ENCODE assay signal across 7 mouse cellular contexts in genomic region chr9:31253311-31253734, GRCm38 (mm10). TPM values are rescaled to one million over a fixed set of nuclear protein-coding genes. Genes with fewer than 3 reads are reported as not detected.
A peak's percentile ranks its signal among the peaks of the same experiment; 100 is the strongest.
DNase-seq lines count a peak whose midpoint lies in the region; ATAC-seq and TF ChIP-seq lines count a peak whose summit lies in the region.

No protein-coding gene starts in this region.

- DNase-seq in adrenal gland, postnatal 10 days, result peak; percentile 46
- peak; percentile 78 to 90 for DNase-seq in heart, adult 9 months (ENCODE audit: low spot score in 2 of 2)
- peak; percentile 69 for DNase-seq in kidney, postnatal 0 days (ENCODE audit: low spot score)
- no peak for DNase-seq in cerebellum, adult 11 months
- DNase-seq in cerebellum, postnatal 14 days, result no peak

- no peak for TF ChIP-seq POLR2A in ES-Bruce4 (IDR thresholded peaks at IDR 0.05; ENCODE audit: insufficient read depth, low read length)

- peak overlapping the region; percentile 29 for H3K4me3 ChIP-seq in ES-Bruce4 (ENCODE audit: low read depth, low read length)
- no peak overlapping the region; the same call in 1 of the 2 replicates for H3K4me3 ChIP-seq in kidney, postnatal 0 days (replicated peaks; ENCODE audit: low read depth, low read length)
- peak overlapping the region; percentile 72 for H3K4me3 ChIP-seq in megakaryocyte, embryonic 14.5 days (replicated peaks)

- no peak for TF ChIP-seq CTCF in ES-Bruce4 (IDR thresholded peaks at IDR 0.05; ENCODE audit: low read depth, low read length)
- TF ChIP-seq CTCF in kidney, postnatal 0 days (IDR thresholded peaks at IDR 0.05; ENCODE audit: low read depth), result no peak

- H3K27me3 ChIP-seq in ES-Bruce4 (ENCODE audit: control insufficient read depth, insufficient read depth, low read length, poor library complexity, severe bottlenecking), result no peaks in the 10 kb centered on the region
- no peaks in the 10 kb centered on the region for H3K27me3 ChIP-seq in kidney, postnatal 0 days (ENCODE audit: insufficient read depth, low read length)
- peaks cover 8% of the 10 kb centered on the region for H3K27me3 ChIP-seq in megakaryocyte, embryonic 14.5 days (replicated peaks)

- no peak for ATAC-seq in kidney, postnatal 0 days (replicated peaks; ENCODE audit: low FRiP score, low read depth)

- 0 out of 2 replicates have a peak, but pooled peaks have one; percentile 36 for TF ChIP-seq EP300 in ES-Bruce4 (IDR thresholded peaks at IDR 0.05; ENCODE audit: insufficient read depth, low read depth, low read length)

- peak overlapping the region; percentile 37 for H3K4me2 ChIP-seq in kidney, postnatal 0 days (ENCODE audit: low read length)

- no peaks in the 10 kb centered on the region for H3K36me3 ChIP-seq in ES-Bruce4 (ENCODE audit: control insufficient read depth, insufficient read depth, low read length, poor library complexity, severe bottlenecking)
- no peaks in the 10 kb centered on the region for H3K36me3 ChIP-seq in kidney, postnatal 0 days (ENCODE audit: insufficient read depth, low read length)
- no peaks in the 10 kb centered on the region for H3K36me3 ChIP-seq in megakaryocyte, embryonic 14.5 days (replicated peaks; ENCODE audit: low read length)

- WGBS in kidney, postnatal 0 days, result 41% methylated on average over 10 of the region's 10 CpGs

- peak overlapping the region; percentile 99 for H3K27ac ChIP-seq in ES-Bruce4 (ENCODE audit: insufficient read depth, low read length)
- H3K27ac ChIP-seq in kidney, postnatal 0 days, result peak overlapping the region; percentile 50

- H3K9ac ChIP-seq in ES-Bruce4 (ENCODE audit: low read depth, poor library complexity, severe bottlenecking), result peak overlapping the region; percentile 15
- 0 out of 2 replicates have a peak overlapping the region, but pooled peaks have one; percentile 27 for H3K9ac ChIP-seq in kidney, postnatal 0 days (ENCODE audit: low read depth, low read length)

- H3K4me1 ChIP-seq in ES-Bruce4 (ENCODE audit: control insufficient read depth, insufficient read depth, low read length), result peaks cover 1% of the 10 kb centered on the region
- no peaks in the 10 kb centered on the region for H3K4me1 ChIP-seq in kidney, postnatal 0 days (replicated peaks; ENCODE audit: insufficient read depth, low read length)
- H3K4me1 ChIP-seq in megakaryocyte, embryonic 14.5 days, result peaks cover 26% of the 10 kb centered on the region

- H3K9me3 ChIP-seq in ES-Bruce4 (replicated peaks; ENCODE audit: control insufficient read depth, insufficient read depth, low read length, poor library complexity, severe bottlenecking), result no peaks in the 10 kb centered on the region
- H3K9me3 ChIP-seq in kidney, postnatal 0 days (replicated peaks; ENCODE audit: low read length), result no peaks in the 10 kb centered on the region
- H3K9me3 ChIP-seq in megakaryocyte, embryonic 14.5 days, result no peaks in the 10 kb centered on the region

RNA-seq across cellular contexts. Expression of gene Prdm10, which starts 27.0 kb away (rescaled TPM):
- polyA plus RNA-seq in ES-Bruce4 (2011; ENCODE audit: insufficient read depth, insufficient read length, low read depth, missing spikeins), result 18.0 and 20.7 TPM in 2 replicates
- total RNA-seq in adrenal gland, postnatal 10 days (2021), result 1 to 10 TPM; 5.9 to 7.8 TPM
- polyA plus RNA-seq in kidney, postnatal 0 days (2015; fragmentation: Nextera tagmentation; extraction: Ambion mirVana), result 1.9 TPM in 2 replicates
- polyA plus RNA-seq in megakaryocyte, embryonic 14.5 days (2012; ENCODE audit: insufficient read depth, low replicate concordance), result 0.40 and 0.84 TPM in 2 replicates

RNA-seq across cellular contexts. Expression of gene Aplp2, which starts 41.7 kb away (rescaled TPM):
- polyA plus RNA-seq in ES-Bruce4 (2011; ENCODE audit: insufficient read depth, insufficient read length, low read depth, missing spikeins), result 307 and 317 TPM in 2 replicates
- total RNA-seq in adrenal gland, postnatal 10 days (2021), result 100 to 1,000 TPM; 528 to 532 TPM
- polyA plus RNA-seq in kidney, postnatal 0 days (2015; fragmentation: Nextera tagmentation; extraction: Ambion mirVana), result 357 and 367 TPM in 2 replicates
- 4.7 TPM in 1 of 2 replicates, not detected in the other for polyA plus RNA-seq in megakaryocyte, embryonic 14.5 days (2012; ENCODE audit: insufficient read depth, low replicate concordance)

Comparison
In these comparisons a context has a peak if more than half of its experiments do, and no peak if none do; other contexts are left out.
1. DNase-seq: peak in adrenal gland, postnatal 10 days (single experiment), heart, adult 9 months (2 of 2) and kidney, postnatal 0 days (single experiment); none in cerebellum, adult 11 months (single experiment) and cerebellum, postnatal 14 days (0 of 2).
2. RNA of gene Aplp2, which starts 41.7 kb away (polyA plus RNA-seq): 357 to 367 TPM in kidney, postnatal 0 days and 307 to 317 TPM in ES-Bruce4; 4.7 TPM in megakaryocyte, embryonic 14.5 days; every median in the first group is over 10 times any median in the second.